Mouse (Mus musculus) c-Kit-negative CD71-positive TER-119-positive erythroid progenitor cells, embryonic 14.5 days (primary cell): ENCODE results near the gene Enthd1.

Experiments
- DNase-seq: peaks from one replicate; pipeline ENCODE4 v3.0.0-alpha.2; 2013; ENCODE audit warnings: low read depth, low spot score

Enthd1 gene

DNA sequence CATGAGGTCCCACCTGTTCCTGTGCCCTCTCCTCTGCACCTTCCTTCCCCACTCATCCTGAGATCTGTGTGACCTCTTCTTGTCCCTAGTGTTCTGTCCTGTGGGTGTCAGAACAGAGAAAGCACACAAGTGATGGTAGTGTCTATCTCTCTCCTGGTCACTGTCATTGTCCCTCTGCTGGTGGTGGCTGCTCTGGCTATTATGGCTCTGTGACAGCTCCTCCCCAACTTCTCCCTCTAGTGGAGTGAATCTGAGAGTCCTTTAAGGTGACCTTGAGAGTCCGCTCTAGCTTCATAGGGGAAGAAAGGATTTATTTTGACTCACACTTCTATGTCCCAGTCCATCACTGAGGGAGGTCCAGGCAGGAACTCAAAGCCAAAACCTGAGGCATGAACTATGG is 79.4 kb downstream of the Enthd1 start:
- no peak for DNase-seq

DNA sequence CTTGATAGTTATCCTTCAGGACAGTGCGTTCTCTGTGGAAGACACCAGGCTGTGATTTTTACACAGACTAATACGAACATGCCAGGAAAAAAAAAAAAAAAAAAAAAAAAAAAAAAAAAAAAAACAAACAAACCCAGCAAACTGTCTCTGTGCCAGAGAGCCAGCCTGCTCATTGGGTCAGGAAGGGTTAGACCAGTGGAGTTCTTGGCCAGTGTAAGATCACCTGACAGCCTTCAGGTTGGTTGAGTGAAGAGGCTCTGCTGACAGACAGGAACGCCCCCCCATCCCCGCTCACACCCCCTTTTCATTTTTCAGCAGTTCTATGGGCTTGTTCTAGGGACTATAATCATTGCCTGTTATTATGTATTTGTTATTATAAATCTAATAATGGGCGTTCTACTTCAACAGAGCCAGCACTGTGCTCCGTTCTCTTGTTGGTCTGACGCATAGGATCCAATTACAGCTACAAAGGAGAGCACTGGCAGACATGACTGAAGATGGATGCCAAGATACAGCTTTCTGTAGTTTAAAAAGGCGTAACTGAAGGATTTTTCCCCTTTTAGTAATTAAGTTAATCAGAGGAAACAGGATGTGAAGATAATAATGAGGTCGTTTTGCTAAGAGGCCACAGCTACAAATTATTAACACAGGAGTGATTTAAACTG is 81.8 kb downstream of the Enthd1 start:
- no peak for DNase-seq

DNA sequence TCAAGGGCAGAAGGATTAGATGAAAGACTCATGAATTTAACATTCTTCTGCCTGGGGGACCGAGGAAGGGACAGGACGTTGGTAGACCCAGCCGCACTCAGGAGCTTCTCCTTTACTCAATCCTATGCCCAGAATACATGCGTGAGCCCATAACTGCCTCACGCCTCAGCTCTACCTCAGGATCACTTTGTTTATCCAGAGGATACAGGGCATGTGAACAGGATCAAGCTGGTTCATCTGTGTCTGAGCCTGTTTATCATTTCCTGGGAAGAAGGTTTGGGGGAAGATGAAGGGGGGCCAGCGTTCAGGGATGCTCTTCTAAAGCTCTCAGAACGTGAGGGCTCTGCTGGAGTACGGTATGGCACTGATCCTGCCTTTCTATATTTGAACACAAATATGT is 82.6 kb downstream of the Enthd1 start:
- DNase-seq: no peak

- no peak for DNase-seq
Measured at GRCm38 (mm10) chr15:80474429-80475002, 90.4 kb downstream of the Enthd1 start.

DNA sequence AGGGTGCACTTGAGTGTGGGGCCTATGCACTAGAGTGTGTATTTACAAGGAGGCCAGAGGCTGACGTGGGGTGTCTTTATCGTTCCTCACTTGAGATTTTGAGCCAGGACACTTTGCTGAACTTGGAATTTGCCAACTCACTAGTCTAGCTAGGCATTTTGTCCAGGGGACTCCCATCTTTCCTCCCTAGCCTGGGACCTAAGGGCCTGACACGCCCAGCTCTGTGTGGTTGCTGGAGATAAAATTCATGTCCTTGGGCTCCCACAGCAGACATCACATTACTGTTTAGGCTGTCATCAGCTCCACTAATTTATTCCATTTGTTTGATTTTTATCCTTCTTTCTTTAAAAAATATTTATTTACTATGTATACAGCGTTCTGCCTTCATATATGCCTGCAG is 97.1 kb downstream of the Enthd1 start:
- DNase-seq: no peak

- DNase-seq: no peak
Measured at GRCm38 (mm10) chr15:80462106-80462505, 102.8 kb downstream of the Enthd1 start.

DNA sequence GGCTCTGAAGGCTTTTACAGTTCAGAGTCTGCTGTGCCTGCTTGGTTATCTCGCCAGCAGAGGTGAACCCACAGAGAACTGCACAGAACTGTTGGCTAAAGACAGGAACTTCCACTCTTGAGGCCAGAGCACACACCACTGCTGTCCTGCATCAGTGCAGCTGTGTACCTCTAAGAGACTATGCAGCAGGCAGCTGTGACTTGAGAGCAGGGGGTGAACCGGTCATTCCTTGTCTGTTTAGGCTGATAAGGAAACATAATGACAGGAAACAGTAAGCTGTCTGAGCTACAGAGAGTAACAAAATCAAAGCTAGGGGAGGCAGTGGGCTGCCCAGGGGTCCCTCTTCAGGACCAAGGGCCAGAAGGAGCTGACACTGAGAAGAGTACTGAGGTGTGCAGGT is 103.5 kb downstream of the Enthd1 start:
- DNase-seq: no peak

DNA sequence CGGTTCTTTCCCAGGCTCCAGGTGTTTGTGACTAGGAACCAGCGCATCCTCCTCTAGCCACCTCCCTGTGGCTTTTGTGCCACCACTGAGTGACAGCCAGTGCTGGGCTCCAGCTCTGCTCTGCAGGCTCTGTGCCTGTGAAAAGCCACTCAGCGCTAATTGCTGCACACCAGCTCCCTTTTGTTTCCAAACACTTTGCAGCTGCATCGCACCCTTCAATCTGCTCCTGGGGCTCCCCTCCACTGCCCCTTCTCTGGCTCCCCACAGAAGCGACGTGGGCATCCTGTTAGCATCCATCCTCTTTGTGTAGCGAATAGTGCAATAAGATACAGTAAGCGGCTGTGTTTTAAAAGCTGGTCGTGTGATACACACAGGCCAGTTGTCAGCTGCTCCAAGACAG is 104.9 kb downstream of the Enthd1 start:
- no peak for DNase-seq

DNA sequence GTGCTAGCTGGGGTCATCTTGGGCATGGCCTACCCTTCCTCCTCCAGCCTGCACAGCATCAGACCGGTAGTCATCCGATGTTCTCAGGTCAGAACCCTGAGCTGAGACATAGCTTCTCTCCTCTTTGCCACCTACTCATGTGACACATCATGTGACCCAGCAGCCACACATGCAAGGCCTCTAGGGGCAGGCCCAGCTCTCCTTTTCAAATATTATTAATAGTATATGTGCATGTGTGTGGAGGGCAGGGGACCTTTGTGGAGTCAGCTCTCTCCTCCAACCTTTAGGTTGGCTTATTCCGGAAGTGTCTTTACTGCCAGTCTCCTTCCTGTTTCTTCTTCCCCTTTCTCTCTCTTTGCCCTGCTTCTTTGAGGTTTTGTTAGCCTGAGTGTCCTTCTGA is 107.0 kb downstream of the Enthd1 start:
- no peak for DNase-seq

DNA sequence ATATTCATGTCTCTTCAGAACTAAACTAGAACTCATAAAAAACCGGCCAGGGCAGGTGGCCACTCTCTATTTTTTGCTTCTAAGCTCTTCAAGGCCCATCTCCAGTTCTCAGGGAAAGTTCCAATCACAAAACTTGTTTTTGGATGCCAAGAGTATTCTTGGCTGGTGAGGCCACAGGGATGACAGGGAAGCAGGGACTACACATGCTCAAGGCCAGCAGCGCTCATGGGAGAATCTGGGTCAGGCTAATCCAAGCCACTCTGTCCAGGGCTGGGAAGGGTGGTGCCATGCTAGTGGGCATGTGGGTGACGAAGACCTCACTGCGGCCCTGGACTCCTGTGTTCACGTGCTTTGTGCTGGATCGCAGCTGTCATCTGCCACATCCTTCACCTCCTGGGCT is 110.5 kb downstream of the Enthd1 start:
- DNase-seq: no peak

- DNase-seq: no peak
Measured at GRCm38 (mm10) chr15:80452425-80452824, 112.5 kb downstream of the Enthd1 start.

DNA sequence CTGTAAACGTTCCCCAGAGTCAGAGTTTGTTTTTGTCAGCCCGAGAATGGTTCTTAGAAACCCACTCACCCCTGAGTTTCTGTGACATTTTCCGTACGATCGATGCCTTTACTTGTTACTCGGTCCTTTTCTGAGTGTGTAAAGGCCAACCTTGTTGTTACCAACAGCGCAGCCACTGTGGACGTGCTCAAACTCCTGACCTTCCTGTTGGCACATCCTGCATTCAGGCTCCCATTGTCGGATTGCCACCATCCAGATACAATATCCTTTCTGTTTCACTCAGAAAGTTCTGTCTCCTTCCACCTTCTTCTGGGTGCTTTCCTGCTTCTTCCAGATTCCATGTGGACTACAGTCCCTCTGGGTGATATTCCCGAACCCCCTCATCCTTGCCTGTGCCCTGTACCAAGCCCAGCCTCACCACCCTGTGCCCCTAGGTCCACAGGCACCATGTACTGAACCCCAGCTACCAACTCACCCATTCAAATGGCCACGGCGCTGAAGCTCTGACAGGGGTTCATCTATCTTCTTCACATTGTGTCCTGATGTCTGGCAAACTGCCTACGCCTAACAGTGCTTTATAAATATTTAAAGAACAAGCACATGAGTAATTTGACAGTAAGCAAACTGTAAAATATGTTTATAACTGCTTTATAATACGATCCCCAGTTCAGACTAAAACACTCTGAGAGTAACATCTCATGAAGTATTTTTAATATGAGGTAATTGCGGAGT is 118.8 kb downstream of the Enthd1 start:
- no peak for DNase-seq

GRCm38 (mm10) chr15:80440195-80440594 is 124.8 kb downstream of the Enthd1 start:
- no peak for DNase-seq

DNA sequence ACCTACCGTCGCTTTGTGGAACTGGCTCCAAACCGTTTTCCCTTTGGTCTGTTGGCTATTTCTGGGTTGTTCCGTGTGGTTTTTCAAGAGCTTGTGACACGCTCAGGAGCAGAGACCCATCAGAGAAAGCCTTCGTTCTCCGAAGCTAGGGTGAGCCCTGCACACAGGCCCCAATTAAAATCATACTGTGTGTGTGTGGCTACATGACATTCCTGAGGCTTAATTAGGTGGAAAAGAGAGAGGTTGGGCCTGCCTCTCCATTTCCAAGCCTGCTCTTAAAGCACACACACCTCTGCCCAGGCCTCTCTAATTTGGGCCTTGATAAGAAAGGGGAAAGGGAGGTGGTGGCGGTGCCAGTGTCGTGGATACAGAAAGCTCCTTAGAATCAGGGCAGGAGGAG is 126.5 kb downstream of the Enthd1 start:
- DNase-seq: no peak

- DNase-seq: no peak
Measured at GRCm38 (mm10) chr15:80437996-80438395, 127.0 kb downstream of the Enthd1 start.

GRCm38 (mm10) chr15:80436961-80437360 is 128.0 kb downstream of the Enthd1 start:
- DNase-seq: no peak

DNA sequence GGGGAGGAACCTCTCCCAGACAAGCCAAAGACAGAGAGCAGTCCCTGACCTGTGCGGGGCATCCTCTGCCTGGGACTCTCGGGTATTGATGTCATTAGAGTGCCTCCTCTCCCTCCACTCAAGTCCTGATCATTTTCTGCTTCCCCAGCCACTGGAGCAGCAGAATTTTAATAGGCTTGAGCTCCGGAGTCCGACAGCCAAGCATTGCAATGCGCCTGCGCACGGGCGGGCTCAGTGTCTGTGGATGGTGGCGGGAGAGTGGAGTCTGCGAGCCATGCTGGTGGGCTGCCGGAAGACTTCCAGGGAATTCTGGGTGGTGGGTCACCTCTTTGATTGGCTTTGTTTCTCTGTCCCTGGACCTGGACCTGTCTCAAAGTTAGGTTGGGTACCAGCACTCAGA is 134.6 kb downstream of the Enthd1 start:
- DNase-seq: no peak

GRCm38 (mm10) chr15:80418146-80418545 is 146.8 kb downstream of the Enthd1 start:
- DNase-seq: no peak

- no peak for DNase-seq
Measured at GRCm38 (mm10) chr15:80417066-80417465, 147.9 kb downstream of the Enthd1 start.

DNA sequence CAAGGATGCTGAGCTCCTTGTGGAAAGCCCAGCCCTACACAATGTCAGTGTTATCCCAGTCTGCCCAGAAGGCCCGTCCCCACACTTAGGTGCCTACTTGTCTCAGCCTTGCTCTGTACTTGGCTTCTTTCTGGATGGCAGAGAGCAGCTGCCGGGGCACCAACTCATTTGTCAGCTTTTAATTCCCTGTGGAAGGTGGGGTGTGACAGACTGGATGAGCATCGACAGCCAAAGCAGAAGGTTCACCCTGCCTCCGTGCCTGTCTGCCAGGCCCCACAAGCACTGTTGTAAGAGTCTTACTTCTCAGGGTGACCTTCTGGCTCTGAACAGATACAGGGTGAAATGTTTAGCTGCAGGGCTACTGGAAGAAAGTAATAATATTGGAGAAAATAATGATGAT is 149.8 kb downstream of the Enthd1 start:
- no peak for DNase-seq

DNA sequence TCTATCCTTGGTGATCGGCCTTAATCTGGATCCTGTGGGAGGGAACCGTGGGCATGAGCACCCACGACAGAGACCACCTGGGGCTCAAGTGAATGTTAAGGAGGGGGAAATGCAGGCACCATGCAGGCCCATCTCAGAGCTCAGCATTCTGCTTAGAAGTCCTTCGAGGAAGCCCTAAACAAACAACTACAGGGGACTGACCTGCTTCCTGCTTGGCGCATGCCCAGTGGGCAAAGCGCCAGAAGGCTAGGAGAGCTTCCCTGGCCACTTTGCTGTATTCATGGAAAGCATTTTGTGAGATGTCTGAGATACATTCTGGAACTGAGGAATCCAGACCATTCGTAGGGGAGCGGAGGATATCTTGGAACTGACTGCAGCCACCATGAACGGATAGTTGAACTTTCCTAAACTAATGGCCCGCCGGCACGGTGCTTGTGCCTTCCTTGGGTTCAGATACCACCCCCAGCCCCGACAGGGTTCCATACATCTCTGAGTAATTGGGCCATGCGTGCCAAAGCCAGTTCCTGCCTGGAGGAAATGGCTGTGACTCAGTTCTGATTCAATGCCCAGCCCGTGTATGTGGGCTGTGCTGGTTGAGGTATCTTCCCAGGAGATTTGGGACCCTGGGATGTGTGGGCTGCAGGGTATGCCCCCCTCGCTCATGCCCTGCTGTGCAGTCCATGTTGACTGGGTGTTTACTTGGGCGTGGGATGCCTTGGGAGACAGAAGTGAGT is 150.8 kb downstream of the Enthd1 start:
- no peak for DNase-seq

DNA sequence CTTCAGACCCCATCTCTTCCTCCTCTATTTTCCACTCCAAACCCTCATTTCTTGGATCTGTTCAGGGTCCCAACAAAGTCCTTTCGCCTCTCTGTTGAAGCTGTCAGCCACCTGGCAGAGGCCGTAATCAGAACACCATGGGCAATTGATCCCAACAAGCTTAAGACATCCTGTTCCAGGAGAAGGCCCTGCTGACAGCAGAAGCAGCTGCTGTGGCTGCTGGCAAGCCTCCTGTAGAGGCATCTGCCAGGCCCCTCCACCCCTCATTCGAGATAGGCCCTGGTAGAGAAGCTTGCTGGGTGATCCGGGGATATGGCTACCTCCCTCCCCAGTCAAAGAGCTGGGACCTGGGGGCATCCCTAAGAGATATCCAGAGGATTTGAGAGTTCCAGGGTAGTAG is 151.9 kb downstream of the Enthd1 start:
- DNase-seq: no peak
